In genomic region chr6:90984101-90984500, GRCm38 (mm10) we compare ENCODE assay signal across 13 mouse cellular contexts. TPM values are rescaled to one million over a fixed set of nuclear protein-coding genes. Genes with fewer than 3 reads are reported as not detected.
A peak's percentile ranks its signal among the peaks of the same experiment; 100 is the strongest.
DNase-seq lines count a peak whose midpoint lies in the region; ATAC-seq and TF ChIP-seq lines count a peak whose summit lies in the region.
"Had no signal": no experiment of that assay in that cellular context is flagged by ENCODE, and none has a peak within 500 bp of the region (broad histone marks: within the 10 kb centered on the region; RNA-seq: fewer than 3 reads in every experiment).

No protein-coding gene starts in this region.

- H3K4me2 ChIP-seq in heart, embryonic 11.5 days: no peak overlapping the region
- H3K4me2 ChIP-seq in liver, embryonic 11.5 days: no peak overlapping the region
- H3K4me2 ChIP-seq: neural tube, embryonic 15.5 days had no signal

- no peak for TF ChIP-seq POLR2A in heart, adult 2 months (IDR thresholded peaks at IDR 0.05; ENCODE audit: insufficient read depth, low read depth, low read length)

- TF ChIP-seq CTCF in heart, adult 2 months (IDR thresholded peaks at IDR 0.05): no peak
- TF ChIP-seq CTCF in left cerebral cortex, adult 2 months (IDR thresholded peaks at IDR 0.05): no peak

- no peaks in the 10 kb centered on the region for H3K27me3 ChIP-seq in heart, embryonic 11.5 days (ENCODE audit: control insufficient read depth, insufficient read depth, low read length)
- peaks cover 4% of the 10 kb centered on the region; the same call in 1 of the 2 replicates for H3K27me3 ChIP-seq in heart, adult 2 months (ENCODE audit: control insufficient read depth, insufficient read depth, low read length)
- peaks cover 14% of the 10 kb centered on the region for H3K27me3 ChIP-seq in liver, embryonic 11.5 days (replicated peaks; ENCODE audit: control insufficient read depth, insufficient read depth, low read length)

- intact Hi-C loops in heart, adult 2 months (cut with DNase I): no loop called here
- intact Hi-C loops in left cerebral cortex, adult 2 months (cut with DNase I): no loop called here
- intact Hi-C loops in left cerebral cortex, postnatal 4 days (cut with DNase I): loop anchor here (10.0 kb wide), 1 partner anchor 99 kb away; no protein-coding TSS in a partner anchor

- no peaks in the 10 kb centered on the region for H3K36me3 ChIP-seq in heart, embryonic 11.5 days (ENCODE audit: control insufficient read depth, insufficient read depth, low read length)
- H3K36me3 ChIP-seq in heart, adult 2 months (ENCODE audit: control insufficient read depth, insufficient read depth, low read length): no peaks in the 10 kb centered on the region
- H3K36me3 ChIP-seq in liver, embryonic 11.5 days (ENCODE audit: control insufficient read depth, insufficient read depth, low read length): no peaks in the 10 kb centered on the region
- H3K36me3 ChIP-seq: neural tube, embryonic 15.5 days had no signal

- no peak for TF ChIP-seq EP300 in heart, adult 2 months (IDR thresholded peaks at IDR 0.05; ENCODE audit: insufficient read depth, low read depth, low read length)

- H3K4me3 ChIP-seq in heart, embryonic 11.5 days (ENCODE audit: low read depth, low read length): no peak overlapping the region
- H3K4me3 ChIP-seq in heart, adult 2 months: no peak overlapping the region
- H3K4me3 ChIP-seq in left cerebral cortex, adult 2 months: no peak overlapping the region
- H3K4me3 ChIP-seq in liver, embryonic 11.5 days (ENCODE audit: low read depth, low read length): no peak overlapping the region
- H3K4me3 ChIP-seq: neural tube, embryonic 15.5 days had no signal

- H3K27ac ChIP-seq in heart, embryonic 11.5 days (ENCODE audit: low read depth, low read length): peak overlapping the region; percentile 71
- H3K27ac ChIP-seq in heart, adult 2 months: no peak overlapping the region
- peak overlapping the region; percentile 77 for H3K27ac ChIP-seq in left cerebral cortex, adult 2 months
- H3K27ac ChIP-seq in liver, embryonic 11.5 days (ENCODE audit: low read depth, low read length): no peak overlapping the region
- H3K27ac ChIP-seq: neural tube, embryonic 15.5 days had no signal

- 16% methylated on average over 3 of the region's 3 CpGs for WGBS in heart, embryonic 11.5 days (ENCODE audit: insufficient replicate concordance)
- 49% methylated on average over 3 of the region's 3 CpGs for WGBS in heart, adult 2 months
- WGBS in liver, embryonic 11.5 days: 39% methylated on average over 3 of the region's 3 CpGs

- no peaks in the 10 kb centered on the region for H3K79me2 ChIP-seq in heart, adult 2 months (replicated peaks; ENCODE audit: control insufficient read depth, insufficient read depth, low read length)

- peaks cover 52% of the 10 kb centered on the region for H3K4me1 ChIP-seq in heart, embryonic 11.5 days (ENCODE audit: control insufficient read depth, insufficient read depth, low read length)
- no peaks in the 10 kb centered on the region for H3K4me1 ChIP-seq in heart, adult 2 months (ENCODE audit: control insufficient read depth, insufficient read depth, low read length)
- peaks cover 19% of the 10 kb centered on the region for H3K4me1 ChIP-seq in liver, embryonic 11.5 days (replicated peaks; ENCODE audit: control insufficient read depth, insufficient read depth, low read length)

- no peak overlapping the region for H3K9ac ChIP-seq in heart, embryonic 11.5 days (ENCODE audit: low read depth, low read length)
- H3K9ac ChIP-seq in heart, adult 2 months (ENCODE audit: low read depth, low read length): no peak overlapping the region
- no peak overlapping the region for H3K9ac ChIP-seq in liver, embryonic 11.5 days (ENCODE audit: low read depth, low read length)
- H3K9ac ChIP-seq: neural tube, embryonic 15.5 days had no signal

- no peak for DNase-seq in heart, adult 2 months
- DNase-seq in left cerebral cortex, adult 2 months (ENCODE audit: extremely low spot score in 1 of 2, low spot score in 2 of 2): no peak
- DNase-seq in left cerebral cortex, postnatal 4 days: no peak
- peak; percentile 36 for DNase-seq in adrenal gland, postnatal 10 days
- DNase-seq in lung, postnatal 36 days: peak; percentile 59
- no peak for DNase-seq in liver, embryonic 11.5 days (ENCODE audit: low spot score)
- no peak for DNase-seq in embryo, embryonic 9.5 days (ENCODE audit: extremely low spot score)
- DNase-seq: cerebellum, adult 2 months; embryo, embryonic 11 days; liver had no signal

- no peak for ATAC-seq in heart, embryonic 11.5 days (replicated peaks; ENCODE audit: insufficient number of reproducible peaks, low FRiP score, low TSS enrichment)
- ATAC-seq in liver, embryonic 11.5 days (replicated peaks; ENCODE audit: low FRiP score): no peak
- ATAC-seq: inflammation-experienced regulatory T-cells, adult 6 months had no signal

- no peaks in the 10 kb centered on the region for H3K9me3 ChIP-seq in heart, embryonic 11.5 days (replicated peaks; ENCODE audit: control insufficient read depth, low read length)
- no peaks in the 10 kb centered on the region for H3K9me3 ChIP-seq in liver, embryonic 11.5 days (ENCODE audit: control insufficient read depth, low read length)
- H3K9me3 ChIP-seq: neural tube, embryonic 15.5 days had no signal

RNA-seq across cellular contexts. Expression of gene Iqsec1, which starts 4.4 kb away (rescaled TPM):
- 17.7 and 18.1 TPM in 2 replicates for polyA plus RNA-seq in heart, embryonic 11.5 days (2014; fragmentation: Nextera tagmentation; extraction: Ambion mirVana)
- total RNA-seq in heart, adult 2 months (2021): 100 to 1,000 TPM; 146 to 147 TPM
- 95.8 and 100 TPM in 2 replicates for polyA plus RNA-seq in heart, adult 2 months (2012; rRNA removed)
- 100 to 1,000 TPM; 369 to 377 TPM for total RNA-seq in left cerebral cortex, adult 2 months (2021)
- 100 to 1,000 TPM; 137 to 174 TPM for total RNA-seq in left cerebral cortex, postnatal 4 days (2021)
- total RNA-seq in adrenal gland, postnatal 10 days (2021): 10 to 100 TPM; 82.0 to 90.7 TPM
- polyA plus RNA-seq in liver, embryonic 11.5 days (2014; fragmentation: Nextera tagmentation; extraction: Ambion mirVana): 5.6 and 9.1 TPM in 2 replicates

Comparison
In these comparisons a context has a peak if more than half of its experiments do, and no peak if none do; other contexts are left out.
1. H3K27ac ChIP-seq: peak in heart, embryonic 11.5 days (single experiment) and left cerebral cortex, adult 2 months (single experiment); none in heart, adult 2 months (single experiment) and liver, embryonic 11.5 days (single experiment).
2. DNase-seq: peak in adrenal gland, postnatal 10 days (single experiment) and lung, postnatal 36 days (single experiment); none in heart, adult 2 months (0 of 2), left cerebral cortex, adult 2 months (0 of 2), left cerebral cortex, postnatal 4 days (single experiment), liver, embryonic 11.5 days (single experiment) and embryo, embryonic 9.5 days (single experiment).